Mouse (Mus musculus) small intestine, adult 2 months (tissue): ENCODE results near the gene Xlr5a.

ENCODE experiments used
- CTCF ChIP-seq: fragments of 200-500 bp; IDR thresholded peaks from 2 replicates; pipeline ENCODE4 v1.5.1; 2012; ENCODE audit warnings: low read depth, mild to moderate bottlenecking, control low read depth, inconsistent platforms, low read length, moderate library complexity, mixed read lengths; ENCODE audit not compliant: insufficient replicate concordance, insufficient read length; ENCODE audit errors: extremely low read depth
- POLR2A ChIP-seq: fragments of 200-500 bp; IDR thresholded peaks from 2 replicates; pipeline ENCODE4 v1.6.1; 2012; ENCODE audit warnings: low read depth, mild to moderate bottlenecking, control low read depth, inconsistent platforms, low read length, moderate library complexity

DNA sequence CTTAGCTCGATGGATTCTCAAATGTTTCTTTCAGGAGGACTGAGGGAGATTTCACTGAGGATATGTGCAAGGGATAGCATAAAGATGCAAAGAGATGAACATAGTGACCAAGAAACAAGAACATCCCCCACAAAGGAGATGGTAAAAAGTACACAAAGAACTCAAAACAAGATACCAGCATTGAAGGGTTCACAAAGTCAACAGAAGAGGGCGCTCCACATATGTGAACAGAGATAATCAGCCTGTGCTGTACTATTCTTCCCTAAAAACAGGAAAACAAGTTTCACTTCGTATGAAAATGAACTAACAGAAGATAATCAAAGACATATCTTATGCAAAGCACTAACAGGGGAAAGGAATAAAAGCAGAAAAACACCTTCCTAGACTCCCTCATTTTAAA, 19.7 kb upstream of the Xlr5a start:
- no peak for TF ChIP-seq POLR2A
- TF ChIP-seq CTCF, result no peak
